Mouse (Mus musculus) heart, adult 9 months (tissue): Measurements from ENCODE around the gene Mnat1.
"Not testable (repeated sequence)": the region's sequence is repeated elsewhere in the genome, so short reads cannot be mapped to it uniquely, and the experiment has no call there.

ENCODE experiments used
- DNase-seq, 2 experiments: peaks; one replicate each; pipeline ENCODE4 v3.0.0; 2022; ENCODE audit warnings: low spot score in 2 of 2

Mnat1 gene

GRCm38 (mm10) chr12:73147236-73147635, 23.7 kb downstream of the Mnat1 start:
- DNase-seq, result peak; percentile 10 to 12

- DNase-seq, result not testable (repeated sequence)
Observed at GRCm38 (mm10) chr12:73151038-73151437, 27.5 kb downstream of the Mnat1 start.

GRCm38 (mm10) chr12:73154150-73154549, 30.6 kb downstream of the Mnat1 start:
- no peak for DNase-seq

GRCm38 (mm10) chr12:73160341-73160740, 36.8 kb downstream of the Mnat1 start:
- peak in 1 of 2 experiments; percentile 5 for DNase-seq

GRCm38 (mm10) chr12:73162408-73163181, 39.1 kb downstream of the Mnat1 start:
- DNase-seq, result peak; percentile 13 to 57

GRCm38 (mm10) chr12:73170794-73171193, 47.3 kb downstream of the Mnat1 start:
- DNase-seq, result no peak

GRCm38 (mm10) chr12:73183896-73184295, 60.4 kb downstream of the Mnat1 start:
- no peak for DNase-seq

- no peak for DNase-seq
Observed at GRCm38 (mm10) chr12:73197363-73197762, 73.8 kb downstream of the Mnat1 start.

- DNase-seq, result no peak
Observed at GRCm38 (mm10) chr12:73198451-73198850, 74.9 kb downstream of the Mnat1 start.

GRCm38 (mm10) chr12:73199375-73199774, 75.9 kb downstream of the Mnat1 start:
- DNase-seq, result no peak

- peak; percentile 48 to 60 for DNase-seq
Observed at GRCm38 (mm10) chr12:73201587-73201986, 78.1 kb downstream of the Mnat1 start.

- peak in 1 of 2 experiments; percentile 32 for DNase-seq
Observed at GRCm38 (mm10) chr12:73205710-73206649, 82.5 kb downstream of the Mnat1 start.

GRCm38 (mm10) chr12:73207008-73207407, 83.5 kb downstream of the Mnat1 start:
- peak in 1 of 2 experiments; percentile 13 for DNase-seq

GRCm38 (mm10) chr12:73207461-73207860, 83.9 kb downstream of the Mnat1 start:
- DNase-seq, result no peak

GRCm38 (mm10) chr12:73208518-73208917, 85.0 kb downstream of the Mnat1 start:
- DNase-seq, result no peak

- peak; percentile 41 to 51 for DNase-seq
Observed at GRCm38 (mm10) chr12:73209117-73209516, 85.6 kb downstream of the Mnat1 start.

GRCm38 (mm10) chr12:73210454-73210853, 86.9 kb downstream of the Mnat1 start:
- peak; percentile 16 to 18 for DNase-seq

GRCm38 (mm10) chr12:73215773-73216172, 92.3 kb downstream of the Mnat1 start:
- DNase-seq, result no peak

- DNase-seq, result no peak
Observed at GRCm38 (mm10) chr12:73218632-73219031, 95.1 kb downstream of the Mnat1 start.

GRCm38 (mm10) chr12:73221235-73221634, 97.7 kb downstream of the Mnat1 start:
- DNase-seq, result no peak

- DNase-seq, result no peak
Observed at GRCm38 (mm10) chr12:73223872-73224271, 100.4 kb downstream of the Mnat1 start.

- no peak for DNase-seq
Observed at GRCm38 (mm10) chr12:73228427-73228826, 104.9 kb downstream of the Mnat1 start.
